Mouse (Mus musculus): ENCODE data around the gene Pm20d1.

Gene Pm20d1

GRCm38 (mm10) chr1:131797202-131797909 is at the start of gene Pm20d1:
Pm20d1 (plus strand) TSS chr1:131797381.
- DNase-seq: no peak

- DNase-seq: no peak
Measured at GRCm38 (mm10) chr1:131747761-131748160, 49.4 kb upstream of the Pm20d1 start.

GRCm38 (mm10) chr1:131748636-131749035 is 48.5 kb upstream of the Pm20d1 start:
- no peak for DNase-seq

GRCm38 (mm10) chr1:131749706-131750545 is 47.3 kb upstream of the Pm20d1 start:
- DNase-seq: no peak

GRCm38 (mm10) chr1:131751181-131751890 is 45.8 kb upstream of the Pm20d1 start:
- DNase-seq: no peak

- DNase-seq: peak; percentile 71
Measured at GRCm38 (mm10) chr1:131751891-131752311, 45.3 kb upstream of the Pm20d1 start.

GRCm38 (mm10) chr1:131754212-131754829 is 42.9 kb upstream of the Pm20d1 start:
- no peak for DNase-seq

GRCm38 (mm10) chr1:131754916-131755315 is 42.3 kb upstream of the Pm20d1 start:
- DNase-seq: no peak

GRCm38 (mm10) chr1:131757211-131757610 is 40.0 kb upstream of the Pm20d1 start:
- DNase-seq: no peak

- DNase-seq: no peak
Measured at GRCm38 (mm10) chr1:131758796-131759195, 38.4 kb upstream of the Pm20d1 start.

- no peak for DNase-seq
Measured at GRCm38 (mm10) chr1:131759667-131760427, 37.3 kb upstream of the Pm20d1 start.

- no peak for DNase-seq
Measured at GRCm38 (mm10) chr1:131760428-131760820, 36.8 kb upstream of the Pm20d1 start.

GRCm38 (mm10) chr1:131761079-131761831 is 35.9 kb upstream of the Pm20d1 start:
- DNase-seq: no peak

GRCm38 (mm10) chr1:131763683-131764082 is 33.5 kb upstream of the Pm20d1 start:
- no peak for DNase-seq

- DNase-seq: no peak
Measured at GRCm38 (mm10) chr1:131764581-131765338, 32.4 kb upstream of the Pm20d1 start.

- peak; percentile 61 for DNase-seq
Measured at GRCm38 (mm10) chr1:131765357-131766001, 31.7 kb upstream of the Pm20d1 start.

GRCm38 (mm10) chr1:131769296-131769695 is 27.9 kb upstream of the Pm20d1 start:
- DNase-seq: no peak

- DNase-seq: no peak
Measured at GRCm38 (mm10) chr1:131770656-131771055, 26.5 kb upstream of the Pm20d1 start.

GRCm38 (mm10) chr1:131771440-131771839 is 25.7 kb upstream of the Pm20d1 start:
- DNase-seq: no peak

GRCm38 (mm10) chr1:131794591-131794990 is 2.6 kb upstream of the Pm20d1 start:
- no peak for DNase-seq

All from cerebellum, adult 11-12 months (tissue).